Mouse (Mus musculus): ENCODE results near the gene Stau1.

The Stau1 gene

DNA sequence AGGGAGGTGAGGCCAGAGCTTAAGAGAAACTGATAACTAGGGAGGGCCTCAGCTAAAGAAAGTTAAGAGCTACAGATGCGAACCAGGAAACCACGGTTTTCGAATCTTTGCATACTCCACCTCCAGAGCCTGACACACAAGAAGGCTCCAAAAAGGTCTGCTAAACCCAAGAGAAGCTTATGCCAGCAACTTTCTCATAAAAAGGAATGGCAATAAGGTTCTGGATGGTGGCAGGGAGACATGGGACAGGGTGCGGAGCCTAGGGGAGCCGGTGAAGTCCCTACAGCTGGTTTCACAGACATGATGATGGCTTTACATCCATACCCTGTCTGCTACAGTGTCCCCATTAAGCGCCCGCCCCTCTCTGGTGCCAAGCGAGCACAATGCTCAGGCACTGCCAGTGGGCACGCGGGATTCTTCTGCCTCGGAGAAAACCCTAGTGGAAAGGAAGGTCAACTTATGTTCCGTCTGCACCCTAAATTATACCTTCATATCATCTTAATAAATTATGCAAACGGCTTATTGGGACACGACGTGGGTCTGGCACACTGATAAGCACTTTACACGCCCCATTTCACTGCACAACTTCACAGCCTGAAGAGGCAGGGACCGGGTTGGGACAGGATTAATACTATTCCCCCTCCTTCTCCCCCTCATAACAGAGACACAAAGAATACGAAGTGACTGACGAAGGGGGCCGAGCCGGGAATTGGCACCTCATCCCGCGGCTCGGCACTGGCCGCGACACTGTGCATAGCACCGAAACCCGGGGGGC lies 891 bp downstream of the Stau1 start:
- in situ Hi-C loops (cut with MboI, MseI) = loop anchor here in 1 of 2 experiments (25.0 kb wide), 1 partner anchor 942 kb away; the partner anchor contains the start of gene Ptpn1

DNA sequence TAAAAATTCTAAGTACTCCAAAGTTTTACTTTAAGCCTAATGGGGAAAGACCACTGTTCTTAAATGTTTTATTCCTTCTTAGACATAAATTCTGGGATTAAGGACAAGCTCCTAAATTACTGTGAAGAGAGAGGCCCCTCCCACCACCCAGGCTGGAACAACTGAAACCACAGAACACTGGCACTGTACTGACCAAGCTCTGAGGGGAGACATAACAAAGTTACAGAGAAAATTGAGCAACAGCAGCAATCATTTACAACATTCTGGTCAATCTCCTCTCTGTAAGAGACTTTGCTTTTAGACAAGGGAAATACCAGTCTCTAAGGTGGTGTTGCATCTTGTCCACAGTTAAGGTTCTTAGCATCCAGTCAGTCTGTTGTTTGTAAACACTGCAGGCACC lies 4.2 kb downstream of the Stau1 start:
- in situ Hi-C loops (cut with MboI, MseI) = loop anchor here in 1 of 2 experiments (25.0 kb wide), 1 partner anchor 945 kb away; the partner anchor contains the start of gene Ptpn1

DNA sequence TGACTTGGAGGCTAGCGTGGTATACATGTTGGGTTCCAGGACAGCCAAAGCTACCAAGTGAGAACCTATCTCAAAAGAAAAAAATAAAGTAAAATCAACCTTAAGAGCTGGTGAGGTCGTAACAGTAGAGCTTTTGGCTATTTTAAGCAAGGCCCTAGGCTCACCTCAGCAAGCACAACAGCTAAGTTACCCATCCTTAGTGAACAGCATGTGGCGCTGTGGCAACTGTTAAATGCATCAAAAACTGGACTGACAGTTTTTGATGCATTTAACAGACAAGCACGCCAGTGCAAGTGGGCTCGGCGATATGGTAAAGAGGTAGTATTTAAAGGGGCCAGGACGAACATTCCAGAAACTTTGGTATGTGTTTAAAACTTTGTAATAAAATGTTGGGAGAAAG lies 5.2 kb downstream of the Stau1 start:
- in situ Hi-C loops (cut with MboI, MseI) = loop anchor here in 1 of 2 experiments (25.0 kb wide), 1 partner anchor 946 kb away; the partner anchor contains the start of gene Ptpn1

DNA sequence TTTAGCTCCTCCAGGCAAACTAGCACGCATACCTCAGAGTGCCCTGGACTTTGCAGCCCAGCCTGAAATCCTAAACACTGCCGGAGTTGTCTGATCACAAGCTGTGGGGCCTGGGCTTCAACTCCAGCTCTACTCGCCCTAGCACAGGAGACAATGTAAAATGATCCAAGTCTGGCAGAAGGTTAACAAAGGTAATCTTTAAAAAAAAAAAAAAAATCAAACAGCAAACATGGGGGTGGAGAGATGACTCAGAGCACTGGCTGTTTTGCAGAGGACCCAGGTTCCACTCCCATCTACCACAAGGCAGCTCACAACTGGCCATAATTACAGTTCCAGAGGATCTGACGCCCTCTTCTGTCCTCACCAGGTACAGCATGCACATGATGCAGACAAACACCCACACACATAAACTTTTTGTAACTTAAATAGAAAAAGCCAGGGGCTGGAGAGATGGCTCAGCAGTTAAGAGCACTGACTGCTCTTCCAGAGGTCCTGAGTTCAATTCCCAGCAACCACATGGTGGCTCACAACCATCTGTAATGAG lies 12.7 kb downstream of the Stau1 start:
- in situ Hi-C loops (cut with MboI, MseI) = loop anchor here in 1 of 2 experiments (25.0 kb wide), 1 partner anchor 954 kb away; the partner anchor contains the start of gene Ptpn1

DNA sequence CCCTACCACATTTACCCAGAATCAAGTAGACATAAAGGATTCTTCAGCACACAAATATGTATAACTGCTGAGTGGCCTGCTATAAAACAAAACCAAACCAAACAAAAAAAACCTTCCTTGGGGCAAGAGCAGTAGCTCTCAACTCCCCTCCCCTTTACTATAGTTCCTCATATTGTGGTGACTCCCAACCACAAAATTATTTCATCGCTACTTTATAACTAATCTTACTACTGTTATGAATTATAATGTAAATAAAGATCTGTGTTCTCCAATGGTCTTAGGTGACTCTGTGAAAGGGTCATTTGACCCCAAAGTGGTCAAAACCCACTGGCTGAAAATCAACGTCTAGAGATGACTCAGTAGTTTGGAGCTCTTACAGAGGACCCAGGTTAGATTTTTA lies 15.9 kb downstream of the Stau1 start:
- in situ Hi-C loops (cut with MboI, MseI) = loop anchor here in 1 of 2 experiments (25.0 kb wide), 1 partner anchor 957 kb away; the partner anchor contains the start of gene Ptpn1

DNA sequence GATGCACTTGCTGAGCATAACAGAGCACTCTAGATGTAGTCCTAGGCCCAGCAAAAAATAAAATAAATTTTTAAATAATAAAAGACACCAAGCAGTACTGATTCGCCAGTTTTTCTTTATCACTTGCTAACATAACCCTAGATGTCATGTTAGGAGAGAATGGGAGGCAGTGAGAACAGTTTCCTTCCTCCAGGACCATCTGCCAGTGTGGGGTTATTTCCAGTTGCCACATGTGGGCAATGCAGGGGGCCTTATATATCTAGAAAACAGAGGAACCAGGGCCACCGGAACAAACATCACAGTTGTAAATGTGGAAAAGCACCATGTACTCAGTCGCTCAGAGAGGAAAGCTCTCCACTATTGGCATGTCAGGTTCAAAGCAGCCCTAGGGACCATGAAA lies 18.6 kb downstream of the Stau1 start:
- in situ Hi-C loops (cut with MboI, MseI) = loop anchor here in 1 of 2 experiments (25.0 kb wide), 1 partner anchor 960 kb away; the partner anchor contains the start of gene Ptpn1

DNA sequence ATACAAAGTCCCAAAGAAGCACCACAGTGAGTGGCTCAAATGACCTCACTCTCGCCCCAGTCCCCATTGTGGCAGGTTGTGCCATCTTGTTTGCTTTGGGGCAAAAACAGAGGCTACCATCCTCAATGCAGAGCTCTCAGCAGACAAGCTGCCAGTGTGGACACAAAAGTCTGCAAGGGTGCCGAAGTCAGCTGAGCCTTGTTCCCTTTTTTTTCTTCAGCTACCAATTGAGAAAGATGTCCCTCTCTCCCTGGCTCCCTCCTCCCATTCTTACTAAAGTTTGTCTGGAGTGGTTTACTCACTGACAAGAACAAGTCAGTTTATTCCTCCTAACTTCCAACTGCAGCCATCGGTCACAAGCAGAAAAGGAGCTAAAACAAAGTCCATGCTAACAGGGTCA lies 19.7 kb downstream of the Stau1 start:
- in situ Hi-C loops (cut with MboI, MseI) = loop anchor here in 1 of 2 experiments (25.0 kb wide), 1 partner anchor 961 kb away; the partner anchor contains the start of gene Ptpn1

DNA sequence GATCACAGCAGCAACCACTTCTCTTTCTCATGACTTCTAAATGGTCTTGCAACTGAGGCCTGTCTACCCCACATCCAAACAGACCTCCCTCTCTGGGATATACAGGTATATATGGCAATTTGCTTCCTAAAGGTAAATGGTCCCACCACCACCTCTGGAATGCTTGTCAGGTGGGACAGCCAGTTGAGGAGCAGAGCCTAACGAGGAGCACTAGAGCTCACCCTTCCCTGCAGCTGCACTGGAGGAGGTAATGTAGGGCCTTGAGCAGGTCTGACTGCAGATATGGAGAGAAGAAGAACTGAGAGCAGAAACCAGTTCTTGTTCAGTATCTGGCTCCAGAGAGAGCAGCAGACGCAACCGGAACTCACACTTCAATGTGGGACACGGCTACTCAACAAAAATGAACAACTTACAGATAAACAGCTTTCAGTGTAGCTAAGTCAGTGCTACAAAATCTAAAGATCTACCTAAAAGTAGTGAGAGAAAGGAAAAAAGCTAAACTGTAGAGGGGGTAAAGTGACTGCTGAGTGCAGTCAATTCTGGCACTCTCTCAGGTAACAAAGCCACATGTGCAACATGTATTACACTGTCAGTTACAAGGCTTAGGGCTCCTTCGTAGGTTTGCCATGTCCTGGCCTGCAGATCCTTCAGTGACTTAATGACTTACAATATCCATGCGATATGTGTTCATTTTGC lies 21.8 kb downstream of the Stau1 start:
- in situ Hi-C loops (cut with MboI, MseI) = no loop called here

DNA sequence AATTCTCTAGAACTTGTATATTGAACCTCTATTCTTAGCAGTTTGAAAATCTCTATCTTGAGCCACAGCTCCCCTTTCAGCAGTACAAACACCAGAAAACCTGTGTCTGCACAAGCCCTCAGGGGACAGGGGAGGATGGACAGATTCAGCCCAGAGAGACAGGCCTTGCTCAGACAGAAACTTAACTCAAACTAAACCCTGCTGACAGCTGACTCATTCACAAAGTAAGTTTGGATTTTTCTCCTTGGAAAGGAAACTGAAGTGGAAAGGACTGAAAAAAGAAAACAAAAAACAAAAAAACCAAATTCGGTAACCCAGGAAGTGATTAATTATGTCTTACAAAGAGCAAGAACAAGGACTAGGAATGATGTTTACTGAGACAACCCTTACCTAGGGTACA lies 22.9 kb downstream of the Stau1 start:
- in situ Hi-C loops (cut with MboI, MseI) = no loop called here

DNA sequence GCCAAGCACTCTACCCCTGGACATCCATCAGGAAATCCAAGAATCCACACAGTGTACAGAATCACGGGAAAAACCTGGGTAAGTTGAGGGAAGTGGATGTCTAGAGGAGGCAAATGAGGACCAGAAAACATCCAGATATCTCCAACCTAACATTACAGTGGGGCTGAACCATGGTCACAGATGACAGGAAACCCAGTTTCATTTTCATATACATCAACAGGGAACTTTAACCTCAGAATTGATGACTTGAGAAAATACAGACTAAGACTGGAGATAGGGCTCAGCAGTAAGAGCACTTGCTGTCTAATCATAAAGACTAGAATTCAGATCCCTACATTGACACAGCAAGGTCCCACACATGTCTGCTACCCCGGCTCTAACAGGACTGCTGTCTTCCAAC lies 31.3 kb downstream of the Stau1 start:
- in situ Hi-C loops (cut with MboI, MseI) = loop anchor here in 1 of 2 experiments (10.0 kb wide), 1 partner anchor 1750 kb away; no protein-coding TSS in a partner anchor

DNA sequence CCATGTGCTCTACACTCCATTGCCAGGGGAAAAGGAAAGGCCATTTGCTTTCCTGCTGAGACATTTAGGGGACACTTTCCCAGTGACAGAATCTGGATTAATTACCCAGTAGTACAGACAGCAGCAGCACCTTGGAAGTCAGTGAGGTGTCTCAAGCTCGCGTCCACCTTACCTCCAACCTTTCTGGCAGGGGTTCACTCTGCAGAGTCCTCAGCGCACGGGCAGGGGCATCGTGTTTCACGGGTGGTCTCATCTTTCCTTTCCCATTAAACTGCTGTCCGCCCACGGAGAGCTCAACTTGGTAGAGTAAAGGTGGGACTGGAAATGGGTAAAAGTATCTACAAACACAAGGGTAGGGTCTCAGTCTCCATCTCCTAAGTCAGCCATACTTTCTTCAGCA lies 32.8 kb downstream of the Stau1 start:
- in situ Hi-C loops (cut with MboI, MseI) = loop anchor here in 1 of 2 experiments (10.0 kb wide), 1 partner anchor 1748 kb away; no protein-coding TSS in a partner anchor

DNA sequence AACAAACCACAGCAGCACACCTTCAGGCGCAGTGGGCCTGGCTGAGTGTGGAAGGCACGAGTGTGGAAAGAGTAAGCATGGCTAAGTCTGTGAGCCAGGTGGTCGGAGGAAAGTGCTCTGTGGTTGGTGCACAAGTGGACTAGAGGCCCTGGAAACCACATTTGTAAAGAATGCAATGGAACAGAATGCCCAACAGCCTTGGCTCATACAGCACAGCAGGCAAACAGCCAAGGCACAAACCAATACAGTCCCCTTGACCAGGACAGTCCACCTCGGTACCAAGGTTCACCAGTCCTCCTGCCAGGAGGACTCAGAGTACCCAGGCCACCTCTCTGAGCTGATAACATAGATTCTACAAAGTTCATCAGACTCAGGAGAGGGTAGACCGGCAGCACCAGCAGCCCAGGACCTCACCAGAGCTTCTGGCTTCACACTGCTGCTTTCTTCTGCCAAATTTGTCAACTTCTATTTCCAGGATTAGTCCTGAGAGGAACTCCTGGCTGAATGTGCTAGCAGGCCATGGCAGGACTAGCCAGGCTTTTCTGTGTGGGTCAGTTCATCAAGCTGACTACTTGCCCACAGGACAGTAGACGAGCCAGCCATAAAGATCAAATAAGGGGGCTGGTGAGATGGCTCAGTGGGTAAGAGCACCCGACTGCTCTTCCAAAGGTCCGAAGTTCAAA lies 35.3 kb downstream of the Stau1 start:
- in situ Hi-C loops (cut with MboI, MseI) = loop anchor here in 1 of 2 experiments (10.0 kb wide), 1 partner anchor 1746 kb away; no protein-coding TSS in a partner anchor

DNA sequence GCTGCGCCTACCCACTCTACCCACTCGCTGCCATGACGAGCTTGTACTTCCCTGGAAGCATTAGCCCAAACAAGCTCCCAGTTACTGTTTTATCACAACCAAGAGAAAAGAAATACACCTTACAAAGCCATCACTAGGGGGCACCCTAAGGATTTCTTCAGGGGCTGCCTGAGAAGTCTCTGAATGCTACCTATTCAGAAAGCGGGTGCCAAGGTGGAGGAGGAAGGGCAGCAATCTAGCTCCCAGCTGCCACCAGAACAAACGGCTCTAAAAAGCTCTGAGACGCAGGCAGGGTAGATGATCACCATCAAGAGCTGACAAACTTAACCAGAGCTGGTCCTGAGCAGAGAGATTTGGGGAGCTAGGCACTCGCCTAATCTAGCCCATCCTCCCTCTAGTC lies 39.3 kb downstream of the Stau1 start:
- in situ Hi-C loops (cut with MboI, MseI) = loop anchor here (5.0 kb wide), 2 partner anchors 45 to 50 kb away; no protein-coding TSS in a partner anchor

DNA sequence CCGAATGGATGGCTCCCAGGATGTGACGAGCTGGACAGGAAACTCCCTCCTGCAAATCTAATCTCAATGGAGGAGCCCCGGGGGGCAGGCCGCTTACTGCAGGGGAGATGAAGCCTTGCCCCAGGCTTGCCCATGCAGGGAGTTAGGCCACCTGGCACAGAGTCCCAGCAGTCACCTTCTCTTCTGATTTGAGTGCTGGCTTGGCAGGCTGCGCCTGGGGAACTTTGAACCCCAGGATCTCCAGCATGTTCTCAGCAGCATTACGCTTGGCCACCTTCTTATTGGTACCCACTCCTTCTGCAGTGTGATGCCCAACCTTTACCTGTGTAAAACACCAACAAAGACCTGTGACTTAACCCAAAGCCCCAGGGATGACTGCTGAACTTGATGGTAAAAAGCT lies 43.9 kb downstream of the Stau1 start:
- in situ Hi-C loops (cut with MboI, MseI) = no loop called here

DNA sequence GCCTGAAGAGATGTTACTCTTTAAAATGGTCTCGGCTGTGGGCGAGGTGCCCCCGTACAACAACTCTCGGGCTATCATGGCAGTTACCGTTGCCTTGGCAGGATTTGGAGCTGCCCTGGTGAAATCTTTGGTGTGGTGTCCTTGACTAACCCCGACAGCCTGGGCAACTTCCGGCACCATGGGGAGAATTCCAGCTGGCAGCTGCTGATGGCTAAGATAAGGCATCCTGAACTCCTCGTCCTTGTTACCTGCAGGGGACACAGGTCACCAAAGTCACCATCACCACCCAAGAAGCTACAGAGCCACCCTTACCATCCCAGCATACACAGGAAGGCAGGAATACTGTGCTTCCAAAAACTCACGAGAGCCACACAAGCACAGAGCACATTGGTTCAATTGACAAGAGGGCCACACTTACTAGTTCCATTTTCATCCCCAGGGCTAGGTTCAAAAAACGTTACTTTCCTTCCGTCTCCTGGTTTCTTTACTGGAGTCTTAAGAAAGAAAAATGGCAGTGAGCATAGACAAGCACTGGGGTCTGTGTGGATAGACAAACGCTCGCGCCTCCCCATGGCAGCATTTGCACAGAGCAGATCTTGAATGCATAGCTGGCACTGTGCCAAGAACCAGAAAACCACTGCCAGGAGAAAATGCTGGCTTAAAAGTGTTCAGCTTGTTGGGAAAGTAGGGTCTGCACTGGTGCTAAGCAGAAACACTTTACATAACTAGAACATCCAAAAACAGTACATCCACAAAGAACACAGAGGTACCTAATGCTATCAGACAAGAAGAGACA lies 45.0 kb downstream of the Stau1 start:
- in situ Hi-C loops (cut with MboI, MseI) = no loop called here

DNA sequence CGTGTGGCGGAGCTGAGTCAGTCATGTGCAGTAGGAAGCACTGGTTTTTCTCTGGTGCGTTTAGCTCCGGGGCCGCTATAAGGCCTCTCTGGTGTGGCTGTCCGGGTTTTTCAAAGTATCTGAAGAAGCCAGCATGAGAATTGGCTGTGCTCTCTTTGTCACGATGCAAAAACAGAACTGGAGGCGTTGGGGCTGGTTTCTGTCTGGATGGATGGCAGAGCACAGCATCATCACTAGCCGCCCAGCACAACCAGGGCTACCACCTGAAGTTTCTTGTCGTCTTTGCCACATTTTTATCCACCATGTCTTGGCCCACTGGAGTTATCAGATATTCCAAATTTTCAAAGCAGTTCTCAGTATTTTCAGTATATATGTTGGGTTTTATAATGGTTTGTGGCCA lies 47.2 kb downstream of the Stau1 start:
- in situ Hi-C loops (cut with MboI, MseI) = no loop called here

DNA sequence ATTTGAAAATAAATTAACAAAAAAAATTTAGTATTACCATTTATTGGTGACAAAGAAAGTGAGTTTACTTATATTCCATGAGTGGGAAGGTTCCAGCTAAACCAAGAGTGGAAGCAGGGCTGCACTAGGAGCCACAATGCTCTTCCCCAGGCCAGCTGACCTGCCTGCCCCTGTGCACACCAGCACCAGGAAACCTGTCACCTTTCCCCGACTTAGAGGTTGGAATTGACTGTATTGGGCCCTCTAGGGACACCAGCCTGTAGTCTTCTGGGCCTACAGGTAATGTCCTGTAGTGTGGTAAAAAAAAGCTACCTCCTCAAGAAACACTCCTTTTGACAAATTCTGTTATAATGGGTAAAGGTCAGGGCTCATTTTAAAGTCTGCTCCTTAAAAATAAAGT lies 47.9 kb downstream of the Stau1 start:
- in situ Hi-C loops (cut with MboI, MseI) = no loop called here

DNA sequence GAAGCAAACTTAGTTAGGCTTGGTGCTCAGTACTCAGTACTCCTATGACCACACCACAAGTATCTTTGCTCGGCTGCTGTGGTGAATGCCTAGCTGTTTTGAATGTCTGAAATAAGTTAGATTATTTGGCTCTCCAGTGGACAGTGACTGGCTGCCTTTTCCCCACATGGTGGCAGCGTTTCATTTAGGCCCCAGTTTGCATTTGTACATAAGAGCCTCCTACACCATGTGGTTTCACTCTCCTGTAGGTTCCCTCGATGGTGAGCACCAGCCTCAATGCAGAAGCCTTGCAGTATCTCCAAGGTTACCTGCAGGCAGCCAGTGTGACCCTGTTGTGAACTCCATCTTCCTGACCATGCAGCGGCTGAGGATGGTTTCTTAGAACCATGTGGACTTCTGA lies 50.6 kb downstream of the Stau1 start:
- in situ Hi-C loops (cut with MboI, MseI) = no loop called here

DNA sequence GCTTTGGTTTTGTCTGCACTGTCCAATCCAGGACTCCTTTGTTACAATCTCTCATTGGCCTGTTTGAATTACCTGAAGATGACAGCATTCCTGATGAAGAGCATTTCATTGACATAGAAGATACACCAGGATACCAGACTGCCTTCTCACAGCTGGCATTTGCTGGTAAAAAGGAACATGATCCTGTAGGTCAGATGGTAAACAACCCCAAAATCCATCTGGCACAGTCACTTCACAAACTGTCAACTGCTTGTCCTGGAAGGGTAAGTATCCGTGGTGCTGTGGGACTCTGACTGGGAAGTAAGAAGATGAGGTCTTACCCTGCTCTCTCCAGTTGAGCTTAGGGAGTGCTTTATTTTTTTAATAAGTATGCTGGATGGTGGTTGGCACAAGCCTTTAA lies 51.8 kb downstream of the Stau1 start:
- in situ Hi-C loops (cut with MboI, MseI) = no loop called here

DNA sequence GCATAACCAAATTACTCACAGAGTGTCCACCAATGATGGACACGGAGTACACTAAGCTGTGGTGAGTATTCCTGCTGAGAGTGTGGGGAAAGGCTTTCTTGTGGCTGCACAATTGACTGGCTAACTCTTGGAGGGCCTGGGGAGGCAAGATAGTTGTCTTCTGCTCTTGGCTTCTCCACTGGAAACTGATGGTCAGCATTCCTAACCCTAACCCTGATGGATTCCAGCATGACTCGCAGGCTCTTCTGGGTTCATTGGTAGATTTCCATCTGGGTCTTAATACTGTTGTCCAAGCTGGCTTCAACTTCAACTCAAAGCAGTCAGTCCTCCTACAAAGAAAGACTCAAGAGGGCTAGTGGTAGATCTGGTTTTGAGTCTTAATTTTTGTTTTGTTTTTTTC lies 53.0 kb downstream of the Stau1 start:
- in situ Hi-C loops (cut with MboI, MseI) = no loop called here

Measured in T-helper 17 cell (primary cell).